Mouse (Mus musculus) neural tube, embryonic 11.5 days (tissue): ENCODE data around the gene Rprml. TPM values are rescaled to one million over a fixed set of nuclear protein-coding genes. Genes with fewer than 3 reads are reported as not detected.

ENCODE experiments used
- ATAC-seq: fragments of 200-750 bp; cut with Nextera tagmentation; 2 replicates; pipeline ENCODE4 v1.8.0; 2017; ENCODE audit warnings: moderate number of reproducible peaks, mild to moderate bottlenecking, moderate TSS enrichment, moderate library complexity; ENCODE audit not compliant: insufficient read depth, low FRiP score, low TSS enrichment
- DNase-seq: peaks from one replicate; pipeline ENCODE4 v3.0.0-alpha.2; 2015; ENCODE audit warnings: low spot score
- H3K27ac ChIP-seq: fragments of 300-500 bp; sonication (generic); 2 replicates; pipeline ENCODE4 v1.5.1; 2014; ENCODE audit warnings: low read depth, mild to moderate bottlenecking, low read length
- H3K27me3 ChIP-seq: fragments of 300-500 bp; sonication (generic); 2 replicates; pipeline ENCODE4 v1.6.1; 2014; ENCODE audit warnings: mild to moderate bottlenecking, low read length, mixed read lengths; ENCODE audit not compliant: control insufficient read depth, insufficient read depth
- H3K36me3 ChIP-seq: fragments of 300-500 bp; sonication (generic); 2 replicates; pipeline ENCODE4 v1.6.1; 2014; ENCODE audit warnings: mild to moderate bottlenecking, low read length, moderate library complexity, mixed read lengths; ENCODE audit not compliant: control insufficient read depth, insufficient read depth
- H3K4me1 ChIP-seq: fragments of 300-500 bp; sonication (generic); 2 replicates; pipeline ENCODE4 v1.6.1; 2014; ENCODE audit warnings: low read length, mixed read lengths; ENCODE audit not compliant: control insufficient read depth, insufficient read depth
- H3K4me2 ChIP-seq: fragments of 300-500 bp; sonication (generic); 2 replicates; pipeline ENCODE4 v1.6.1; 2014; ENCODE audit warnings: low read depth, mild to moderate bottlenecking, moderate library complexity
- H3K4me3 ChIP-seq: fragments of 300-500 bp; sonication (generic); 2 replicates; pipeline ENCODE4 v1.5.1; 2014; ENCODE audit warnings: low read depth, low read length
- H3K9ac ChIP-seq: fragments of 300-500 bp; sonication (generic); 2 replicates; pipeline ENCODE4 v1.6.1; 2014; ENCODE audit warnings: mild to moderate bottlenecking, low read length
- H3K9me3 ChIP-seq: fragments of 300-500 bp; sonication (generic); 2 replicates; pipeline ENCODE4 v1.6.1; 2016; ENCODE audit warnings: low read length; ENCODE audit not compliant: control insufficient read depth
- WGBS: fragments of 180-500 bp; shearing (Covaris S2); extraction: QIAGEN DNeasy Blood & Tissue Kit; methylation state at CpG from one replicate; pipeline ENCODE4 v1.1.7; 2014; 5-methylcytosine and 5-hydroxymethylcytosine counted together
- polyA plus RNA-seq: library from polyadenylated mRNA; unstranded; fragments of >200 nt; fragmentation: Nextera tagmentation; extraction: Ambion mirVana; gene quantifications from 2 replicates; pipeline ENCODE4 v1.2.1, GENCODE M21; 2014

Gene Rprml
- polyA plus RNA-seq, result 0.31 TPM in 1 of 2 replicates, not detected in the other

DNA sequence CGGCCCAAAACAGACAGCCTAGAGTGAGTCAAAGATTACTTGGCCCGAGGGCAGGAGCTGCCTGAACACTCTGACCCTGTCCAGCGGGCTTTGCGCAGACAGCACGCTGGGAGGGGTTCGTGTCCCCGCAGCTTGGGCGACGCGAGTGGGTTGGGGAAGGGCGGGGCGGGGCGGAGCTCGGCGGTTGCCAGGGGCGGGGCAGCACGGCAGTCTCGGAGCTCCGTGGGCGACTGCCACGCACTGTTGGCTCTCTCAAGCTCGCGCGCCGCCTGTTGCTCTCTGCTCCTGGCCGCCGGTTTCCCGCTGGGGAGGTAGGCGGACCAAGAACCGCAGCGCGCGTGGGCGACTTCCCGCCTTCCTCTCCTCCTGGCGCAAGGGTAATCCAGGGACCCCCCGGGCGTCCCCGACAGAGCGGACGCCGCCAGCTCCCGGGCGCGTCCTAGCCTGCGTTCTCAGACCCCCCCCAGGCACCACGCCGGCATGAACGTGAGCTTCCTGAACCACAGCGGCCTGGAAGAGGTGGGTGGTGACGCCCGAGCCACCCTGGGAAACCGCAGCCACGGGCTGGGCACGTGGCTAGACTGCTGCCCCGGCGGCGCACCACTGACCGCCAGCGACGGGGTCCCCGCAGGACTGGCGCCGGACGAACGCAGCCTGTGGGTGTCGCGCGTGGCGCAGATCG, at the start of gene Rprml:
Gene Rprml, plus strand, starts transcription at position 270 of the 682 bp plus-strand sequence.
- WGBS, result 2% methylated on average over 65 of the region's 71 CpGs
- Histone ChIP-seq H3K27ac (no peak within 1 kb of the TSS), H3K9me3 (no peaks in the 10 kb centered on the region), H3K9ac (no peak within 1 kb of the TSS), H3K4me3 (peak within 1 kb of the TSS; percentile 24), H3K4me2 (peak within 1 kb of the TSS; percentile 44), H3K36me3 (no peaks in the 10 kb centered on the region), H3K4me1 (no peaks in the 10 kb centered on the region; the same call in 1 of the 2 replicates), H3K27me3 (peaks cover 58% of the 10 kb centered on the region)
- ATAC-seq (no peak), DNase-seq (no peak)

DNA sequence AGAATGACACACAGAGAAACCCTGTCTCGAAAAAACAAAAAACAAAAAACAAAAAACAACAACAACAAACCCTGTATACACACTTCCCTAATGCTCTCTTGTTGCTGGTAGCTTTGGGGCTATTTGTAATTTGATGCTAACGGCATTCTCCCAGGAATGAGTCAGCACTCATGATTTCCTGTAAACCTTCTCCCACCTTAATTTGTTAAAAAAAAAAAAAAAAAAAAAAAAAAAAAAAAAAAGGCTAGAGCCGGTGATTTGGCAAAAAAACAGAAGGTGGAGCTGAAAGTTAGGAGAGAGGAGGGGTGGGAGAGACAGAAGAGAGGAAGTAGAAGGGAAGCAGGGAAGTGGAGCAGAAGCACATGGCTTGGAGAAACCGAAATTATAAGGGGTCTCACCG, 42.8 kb upstream of the Rprml start:
- ATAC-seq (no peak), DNase-seq (no peak)
- no peaks in the 10 kb centered on the region for H3K36me3 ChIP-seq
- H3K4me2 ChIP-seq, result no peak overlapping the region
- no peaks in the 10 kb centered on the region for H3K27me3 ChIP-seq
- H3K9me3 ChIP-seq, result no peaks in the 10 kb centered on the region
- no peaks in the 10 kb centered on the region for H3K4me1 ChIP-seq
- no peak overlapping the region for H3K4me3 ChIP-seq
- no peak overlapping the region for H3K27ac ChIP-seq
- H3K9ac ChIP-seq, result no peak overlapping the region
- 76% methylated on average over 5 of the region's 5 CpGs for WGBS

DNA sequence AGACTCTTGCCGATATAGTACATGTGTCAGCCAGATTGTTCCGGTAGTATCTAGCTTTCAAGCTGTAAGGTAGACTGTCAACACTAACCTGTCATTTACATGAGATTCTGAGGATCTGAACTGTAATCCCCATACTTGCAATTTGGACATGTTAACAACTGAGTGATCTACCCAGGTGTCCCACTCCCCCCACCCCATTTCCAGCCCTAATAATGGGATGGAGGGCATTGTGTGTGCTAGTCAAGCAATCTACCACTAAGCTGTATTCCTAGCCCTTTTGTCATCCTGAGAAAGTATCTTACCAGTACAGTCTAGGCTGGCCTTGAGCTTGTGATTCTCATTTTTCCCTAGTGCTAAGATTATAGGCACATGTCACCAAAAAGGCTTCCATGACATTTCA, 38.6 kb upstream of the Rprml start:
- no peak overlapping the region for H3K27ac ChIP-seq
- 96% methylated on average over 2 of the region's 2 CpGs for WGBS
- ATAC-seq, result no peak
- no peak overlapping the region for H3K4me2 ChIP-seq
- no peaks in the 10 kb centered on the region for H3K4me1 ChIP-seq
- H3K36me3 ChIP-seq, result no peaks in the 10 kb centered on the region
- H3K4me3 ChIP-seq, result no peak overlapping the region
- DNase-seq, result no peak
- no peak overlapping the region for H3K9ac ChIP-seq
- no peaks in the 10 kb centered on the region for H3K9me3 ChIP-seq
- H3K27me3 ChIP-seq, result no peaks in the 10 kb centered on the region

- DNase-seq (no peak), ATAC-seq (no peak)
- 86% methylated on average over 9 of the region's 9 CpGs for WGBS
- Histone ChIP-seq H3K9me3 (no peaks in the 10 kb centered on the region), H3K36me3 (no peaks in the 10 kb centered on the region), H3K4me2 (no peak within 1 kb of the TSS), H3K27me3 (no peaks in the 10 kb centered on the region), H3K9ac (no peak within 1 kb of the TSS), H3K4me1 (no peaks in the 10 kb centered on the region), H3K27ac (no peak within 1 kb of the TSS), H3K4me3 (no peak within 1 kb of the TSS)
Measured at GRCm38 (mm10) chr11:103621040-103621439, 28.3 kb upstream of the Rprml start, which contains the start of gene Gm884. Gm884 (minus strand) TSS chr11:103621140.

DNA sequence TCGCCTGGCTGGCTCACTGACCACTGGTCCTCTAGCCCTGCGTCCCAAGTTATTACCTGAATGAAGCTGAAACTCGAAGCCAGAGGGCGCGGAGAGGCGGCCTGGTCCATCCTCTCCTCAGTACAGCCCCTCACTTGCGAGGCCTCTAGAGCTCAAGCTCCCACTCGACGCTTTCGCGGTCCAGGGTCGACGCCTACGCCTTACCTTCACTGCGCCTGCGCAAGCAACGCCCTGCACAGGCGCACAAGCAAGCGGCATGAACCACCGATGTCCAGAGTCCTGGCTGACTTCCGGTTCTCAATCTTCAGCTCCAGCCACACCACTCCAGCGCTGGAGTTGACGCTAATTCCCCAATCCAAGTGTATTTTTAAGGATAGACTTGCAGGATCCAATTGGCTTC, 21.9 kb upstream of the Rprml start:
- Histone ChIP-seq H3K9ac (no peak overlapping the region), H3K27ac (no peak overlapping the region), H3K4me1 (no peaks in the 10 kb centered on the region), H3K27me3 (no peaks in the 10 kb centered on the region), H3K4me2 (no peak overlapping the region), H3K9me3 (no peaks in the 10 kb centered on the region), H3K4me3 (no peak overlapping the region), H3K36me3 (no peaks in the 10 kb centered on the region)
- 82% methylated on average over 23 of the region's 23 CpGs for WGBS
- ATAC-seq (no peak), DNase-seq (no peak)

- no peak overlapping the region for H3K9ac ChIP-seq
- H3K9me3 ChIP-seq, result no peaks in the 10 kb centered on the region
- H3K27ac ChIP-seq, result no peak overlapping the region
- H3K36me3 ChIP-seq, result no peaks in the 10 kb centered on the region
- H3K4me2 ChIP-seq, result no peak overlapping the region
- ATAC-seq (no peak), DNase-seq (no peak)
- H3K27me3 ChIP-seq, result no peaks in the 10 kb centered on the region
- no peak overlapping the region for H3K4me3 ChIP-seq
- WGBS, result 89% methylated on average over 7 of the region's 7 CpGs
- no peaks in the 10 kb centered on the region for H3K4me1 ChIP-seq
Measured at GRCm38 (mm10) chr11:103634806-103635205, 14.6 kb upstream of the Rprml start.

DNA sequence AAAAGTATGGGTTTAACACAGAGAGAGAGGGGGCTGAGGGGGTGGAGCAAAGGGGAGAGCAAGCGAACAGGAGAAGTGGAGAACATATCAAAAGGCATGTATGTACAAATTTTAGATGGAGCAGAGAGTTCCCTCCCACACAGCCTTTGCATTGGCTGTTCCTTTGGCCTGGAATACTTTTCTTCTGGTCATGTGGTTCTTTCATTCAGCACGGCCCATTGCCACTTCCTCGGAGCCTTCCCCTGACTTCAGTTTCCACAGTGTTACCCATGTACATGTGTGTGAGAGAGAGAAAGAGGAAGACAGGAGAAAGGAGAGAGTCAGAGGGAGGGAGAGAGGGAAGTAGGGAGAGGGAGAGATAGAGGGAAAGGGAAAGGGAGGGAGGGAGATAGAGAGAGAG, 13.9 kb upstream of the Rprml start:
- 88% methylated on average over 3 of the region's 3 CpGs for WGBS
- DNase-seq (no peak), ATAC-seq (no peak)
- H3K9me3 ChIP-seq, result no peaks in the 10 kb centered on the region
- no peak overlapping the region for H3K9ac ChIP-seq
- H3K36me3 ChIP-seq, result no peaks in the 10 kb centered on the region
- no peak overlapping the region for H3K4me3 ChIP-seq
- no peaks in the 10 kb centered on the region for H3K27me3 ChIP-seq
- H3K27ac ChIP-seq, result no peak overlapping the region
- no peak overlapping the region for H3K4me2 ChIP-seq
- no peaks in the 10 kb centered on the region for H3K4me1 ChIP-seq

DNA sequence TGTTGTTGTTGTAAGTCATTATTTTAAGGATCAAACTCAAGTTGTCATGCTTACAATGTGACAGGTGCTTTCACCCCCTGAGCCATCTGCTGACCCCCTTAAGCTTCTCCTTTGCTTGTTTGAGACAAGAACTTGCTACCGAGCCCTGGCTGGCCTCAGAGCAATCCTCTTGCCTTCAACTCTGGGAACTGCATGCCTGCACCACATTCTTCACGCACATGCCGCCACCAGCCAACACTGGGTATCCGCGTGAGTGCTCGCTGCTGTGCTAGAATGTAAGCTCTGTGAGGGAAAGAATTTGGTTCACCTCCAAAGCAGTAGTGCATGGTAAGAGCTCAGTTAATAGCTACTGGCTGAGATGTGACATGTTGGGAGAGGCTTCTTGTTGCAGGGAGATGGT, 13.1 kb upstream of the Rprml start:
- Histone ChIP-seq H3K27me3 (no peaks in the 10 kb centered on the region), H3K4me2 (no peak overlapping the region), H3K4me3 (no peak overlapping the region), H3K27ac (no peak overlapping the region), H3K9me3 (no peaks in the 10 kb centered on the region), H3K4me1 (no peaks in the 10 kb centered on the region), H3K36me3 (no peaks in the 10 kb centered on the region), H3K9ac (no peak overlapping the region)
- ATAC-seq (no peak), DNase-seq (no peak)
- 82% methylated on average over 6 of the region's 6 CpGs for WGBS

GRCm38 (mm10) chr11:103638790-103639189, 10.6 kb upstream of the Rprml start, which contains the start of gene Lyzl6:
Lyzl6 (minus strand) TSS chr11:103638890.
- Histone ChIP-seq H3K4me3 (no peak within 1 kb of the TSS), H3K36me3 (no peaks in the 10 kb centered on the region), H3K27me3 (no peaks in the 10 kb centered on the region), H3K4me2 (0 out of 2 replicates have a peak within 1 kb of the TSS, but pooled peaks have one; percentile 15), H3K9me3 (no peaks in the 10 kb centered on the region), H3K9ac (no peak within 1 kb of the TSS), H3K27ac (no peak within 1 kb of the TSS), H3K4me1 (no peaks in the 10 kb centered on the region)
- 84% methylated on average over 3 of the region's 3 CpGs for WGBS
- no peak for DNase-seq
- ATAC-seq, result no peak
